Mouse (Mus musculus) stomach, embryonic 15.5 days (tissue): ENCODE data around the gene Bub3. TPM values are rescaled to one million over a fixed set of nuclear protein-coding genes. Genes with fewer than 3 reads are reported as not detected.

Source experiments
- ATAC-seq: fragments of 200-750 bp; cut with Nextera tagmentation; 2 replicates; pipeline ENCODE4 v1.8.0; 2017; ENCODE audit warnings: low read depth, moderate number of reproducible peaks, moderate TSS enrichment; ENCODE audit not compliant: insufficient read depth, low FRiP score
- H3K27ac ChIP-seq: fragments of 300-500 bp; sonication (generic); 2 replicates; pipeline ENCODE4 v1.5.1; 2015; ENCODE audit warnings: mild to moderate bottlenecking, inconsistent platforms
- H3K27me3 ChIP-seq: fragments of 300-500 bp; sonication (generic); replicated peaks from 2 replicates; pipeline ENCODE4 v1.6.1; 2015; ENCODE audit warnings: inconsistent platforms
- H3K36me3 ChIP-seq: fragments of 300-500 bp; sonication (generic); 2 replicates; pipeline ENCODE4 v1.6.1; 2015; ENCODE audit warnings: inconsistent platforms
- H3K4me1 ChIP-seq: fragments of 300-500 bp; sonication (generic); 2 replicates; pipeline ENCODE4 v1.6.1; 2015; ENCODE audit warnings: inconsistent platforms
- H3K4me2 ChIP-seq: fragments of 300-500 bp; sonication (generic); 2 replicates; pipeline ENCODE4 v1.6.1; 2015; ENCODE audit warnings: mild to moderate bottlenecking, inconsistent platforms
- H3K4me3 ChIP-seq: fragments of 300-500 bp; sonication (generic); replicated peaks from 2 replicates; pipeline ENCODE4 v1.5.1; 2015; ENCODE audit warnings: inconsistent platforms
- H3K9ac ChIP-seq: fragments of 300-500 bp; sonication (generic); 2 replicates; pipeline ENCODE4 v1.6.1; 2015; ENCODE audit warnings: inconsistent platforms
- H3K9me3 ChIP-seq: fragments of 300-500 bp; sonication (generic); 2 replicates; pipeline ENCODE4 v1.6.1; 2016; ENCODE audit warnings: inconsistent platforms
- WGBS: fragments of 180-500 bp; shearing (Covaris S2); methylation state at CpG from one replicate; pipeline ENCODE4 v1.1.7; 2015; 5-methylcytosine and 5-hydroxymethylcytosine counted together
- polyA plus RNA-seq: library from polyadenylated mRNA; unstranded; fragments of >200 nt; fragmentation: Nextera tagmentation; extraction: Ambion mirVana; gene quantifications from 2 replicates; pipeline ENCODE4 v1.2.1, GENCODE M21; 2015

Bub3 gene
- polyA plus RNA-seq, 1 experiment from 2014 or later: 187 TPM

DNA sequence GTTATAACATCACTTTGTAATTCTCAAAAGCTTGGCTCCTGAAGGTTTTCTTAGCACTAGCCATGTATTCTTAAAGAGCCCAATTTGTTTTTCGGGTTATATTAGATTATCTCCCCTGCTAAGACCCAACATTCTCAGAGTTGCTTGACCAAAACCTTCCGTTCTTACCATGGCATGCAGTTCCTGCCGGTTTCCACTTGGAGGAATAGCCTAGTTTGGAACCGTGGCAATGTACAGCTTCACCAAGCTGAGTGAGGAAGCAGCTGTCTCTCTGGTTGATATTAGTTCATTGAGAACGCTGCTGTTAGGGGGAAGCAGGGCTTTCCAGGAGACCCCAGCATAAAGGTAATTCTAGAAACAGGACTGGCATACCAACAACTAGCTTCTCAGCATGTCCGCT lies 15.2 kb downstream of the Bub3 start:
- Histone ChIP-seq H3K27ac (no peak overlapping the region), H3K4me3 (no peak overlapping the region), H3K4me1 (no peaks in the 10 kb centered on the region), H3K9ac (no peak overlapping the region), H3K27me3 (no peaks in the 10 kb centered on the region), H3K36me3 (peaks cover 18% of the 10 kb centered on the region), H3K4me2 (no peak overlapping the region), H3K9me3 (no peaks in the 10 kb centered on the region)
- ATAC-seq: no peak
- 77% methylated on average over 6 of the region's 6 CpGs for WGBS

DNA sequence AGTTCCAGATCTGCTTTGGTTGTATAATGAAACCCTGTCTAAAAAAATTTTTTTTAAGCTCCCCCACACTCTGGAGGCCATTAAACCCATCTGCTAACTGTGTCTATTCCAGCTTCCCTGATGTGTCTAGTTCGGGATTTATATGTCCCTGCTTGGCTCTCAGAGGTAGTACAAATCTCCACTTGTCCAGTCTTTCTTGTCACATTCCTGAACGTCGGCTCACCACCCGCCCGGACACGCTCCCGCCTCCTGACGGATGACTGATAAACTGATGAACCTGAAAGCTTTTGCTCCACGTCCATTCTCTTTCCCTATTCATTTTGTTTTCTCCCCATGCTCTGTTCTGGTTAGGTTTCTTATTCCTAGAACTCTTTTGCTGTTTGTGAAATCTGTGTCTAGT lies 22.2 kb downstream of the Bub3 start:
- WGBS: 33% methylated on average over 9 of the region's 9 CpGs
- H3K36me3 ChIP-seq: no peaks in the 10 kb centered on the region
- no peak for ATAC-seq

GRCm38 (mm10) chr7:131585551-131585950 lies 25.5 kb downstream of the Bub3 start:
- no peak overlapping the region for H3K4me3 ChIP-seq
- no peaks in the 10 kb centered on the region for H3K4me1 ChIP-seq
- H3K27ac ChIP-seq: no peak overlapping the region
- no peaks in the 10 kb centered on the region for H3K36me3 ChIP-seq
- 87% methylated on average over 5 of the region's 5 CpGs for WGBS
- H3K9ac ChIP-seq: no peak overlapping the region
- no peak overlapping the region for H3K4me2 ChIP-seq
- no peak for ATAC-seq
- H3K27me3 ChIP-seq: no peaks in the 10 kb centered on the region
- no peaks in the 10 kb centered on the region for H3K9me3 ChIP-seq

More for the DNA sequence above, 22.2 kb downstream of the Bub3 start:
- Histone ChIP-seq H3K9ac (no peak overlapping the region), H3K27ac (no peak overlapping the region), H3K4me3 (no peak overlapping the region), H3K4me2 (no peak overlapping the region), H3K9me3 (no peaks in the 10 kb centered on the region), H3K27me3 (no peaks in the 10 kb centered on the region), H3K4me1 (no peaks in the 10 kb centered on the region)

- no peak for ATAC-seq
- no peak overlapping the region for H3K27ac ChIP-seq
- H3K4me1 ChIP-seq: no peaks in the 10 kb centered on the region
- H3K36me3 ChIP-seq: no peaks in the 10 kb centered on the region
- no peaks in the 10 kb centered on the region for H3K27me3 ChIP-seq
- WGBS: 23% methylated on average over 12 of the region's 12 CpGs
- H3K9ac ChIP-seq: no peak overlapping the region
- H3K4me2 ChIP-seq: no peak overlapping the region; the same call in 1 of the 2 replicates
- no peak overlapping the region for H3K4me3 ChIP-seq
- H3K9me3 ChIP-seq: no peaks in the 10 kb centered on the region
Measured at GRCm38 (mm10) chr7:131597779-131598482, 37.9 kb downstream of the Bub3 start.

DNA sequence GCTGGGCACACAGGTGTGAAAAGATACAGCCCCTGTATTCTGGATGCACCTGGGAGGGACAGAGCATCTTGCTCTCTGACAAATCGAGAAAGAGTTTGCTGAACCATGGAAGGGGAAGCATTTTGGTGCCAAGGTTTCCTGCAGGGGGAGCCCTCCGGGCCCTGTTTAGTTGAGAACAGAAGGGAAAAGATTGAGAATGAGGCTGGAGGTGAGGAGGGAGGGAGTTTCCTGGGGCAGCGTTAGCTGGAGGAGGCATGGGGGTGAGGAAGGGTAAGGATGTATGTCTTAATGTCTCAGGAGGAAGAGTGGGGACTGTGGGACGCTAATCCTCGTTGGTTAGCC lies 38.4 kb downstream of the Bub3 start:
- no peak for ATAC-seq
- 6% methylated on average over 5 of the region's 5 CpGs for WGBS

GRCm38 (mm10) chr7:131602106-131602505 lies 42.1 kb downstream of the Bub3 start:
- no peak for ATAC-seq

More for the DNA sequence above, 38.4 kb downstream of the Bub3 start:
- no peaks in the 10 kb centered on the region for H3K27me3 ChIP-seq
- H3K36me3 ChIP-seq: no peaks in the 10 kb centered on the region
- no peak overlapping the region for H3K4me3 ChIP-seq
- H3K27ac ChIP-seq: no peak overlapping the region
- no peak overlapping the region; the same call in 1 of the 2 replicates for H3K4me2 ChIP-seq
- no peak overlapping the region for H3K9ac ChIP-seq
- H3K4me1 ChIP-seq: no peaks in the 10 kb centered on the region
- H3K9me3 ChIP-seq: no peaks in the 10 kb centered on the region

GRCm38 (mm10) chr7:131603186-131603585 lies 43.2 kb downstream of the Bub3 start:
- H3K4me3 ChIP-seq: no peak overlapping the region
- no peaks in the 10 kb centered on the region for H3K9me3 ChIP-seq
- ATAC-seq: no peak
- no peaks in the 10 kb centered on the region for H3K4me1 ChIP-seq
- no peaks in the 10 kb centered on the region for H3K27me3 ChIP-seq
- H3K36me3 ChIP-seq: no peaks in the 10 kb centered on the region
- no peak overlapping the region for H3K9ac ChIP-seq
- 5% methylated on average over 10 of the region's 11 CpGs for WGBS
- H3K4me2 ChIP-seq: no peak overlapping the region
- H3K27ac ChIP-seq: no peak overlapping the region

More at GRCm38 (mm10) chr7:131602106-131602505, 42.1 kb downstream of the Bub3 start:
- Histone ChIP-seq H3K9me3 (no peaks in the 10 kb centered on the region), H3K4me1 (no peaks in the 10 kb centered on the region), H3K4me3 (no peak overlapping the region), H3K27ac (no peak overlapping the region), H3K4me2 (no peak overlapping the region), H3K27me3 (no peaks in the 10 kb centered on the region), H3K36me3 (no peaks in the 10 kb centered on the region), H3K9ac (no peak overlapping the region)
- WGBS: 75% methylated on average over 7 of the region's 7 CpGs

DNA sequence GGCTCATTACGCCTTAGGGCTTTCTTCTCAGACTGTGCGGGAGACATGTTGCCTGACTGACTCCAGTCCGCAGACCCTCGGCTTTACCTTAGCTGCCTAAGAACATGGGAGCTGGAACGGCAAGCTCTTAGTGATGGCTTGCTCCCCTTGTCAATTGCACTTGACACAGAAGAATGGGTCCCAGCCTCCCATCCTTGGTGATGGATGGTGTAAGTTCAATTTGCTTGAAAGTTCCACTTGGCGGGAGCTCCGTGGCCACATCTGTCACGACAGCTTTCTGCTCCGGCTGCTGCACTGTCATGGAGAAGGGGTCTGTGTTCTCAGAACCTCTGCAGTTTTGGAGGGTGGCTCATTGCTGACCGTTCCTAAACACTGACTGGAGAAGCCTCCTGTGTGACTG lies 44.9 kb downstream of the Bub3 start:
- no peaks in the 10 kb centered on the region for H3K4me1 ChIP-seq
- no peak overlapping the region for H3K4me2 ChIP-seq
- WGBS: 80% methylated on average over 10 of the region's 10 CpGs

DNA sequence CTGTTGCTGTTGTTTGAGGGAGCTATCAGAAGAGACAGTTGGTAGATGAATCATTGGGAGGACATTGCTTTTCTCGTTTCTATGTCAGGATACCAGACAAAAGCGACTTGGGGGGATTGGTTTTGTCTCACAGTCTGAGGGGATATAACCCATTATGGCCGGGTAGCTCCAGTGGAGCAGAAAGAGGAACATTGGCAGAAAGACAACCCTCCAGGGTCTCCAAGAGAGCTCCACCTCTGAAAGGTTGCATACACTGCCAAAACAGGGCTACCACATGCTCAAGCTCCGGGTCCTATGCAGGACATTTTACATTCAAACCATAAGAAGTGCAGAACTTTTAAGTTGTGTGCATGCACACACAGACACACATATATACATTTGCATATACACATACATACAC lies 45.5 kb downstream of the Bub3 start:
- no peak for ATAC-seq
- H3K4me2 ChIP-seq: no peak overlapping the region
- WGBS: 73% methylated on average over 4 of the region's 4 CpGs
- H3K27me3 ChIP-seq: no peaks in the 10 kb centered on the region
- no peak overlapping the region for H3K27ac ChIP-seq
- H3K4me3 ChIP-seq: no peak overlapping the region
- no peaks in the 10 kb centered on the region for H3K4me1 ChIP-seq
- H3K9ac ChIP-seq: no peak overlapping the region
- H3K9me3 ChIP-seq: no peaks in the 10 kb centered on the region
- no peaks in the 10 kb centered on the region for H3K36me3 ChIP-seq

More for the DNA sequence above, 44.9 kb downstream of the Bub3 start:
- H3K27ac ChIP-seq: no peak overlapping the region
- H3K4me3 ChIP-seq: no peak overlapping the region
- ATAC-seq: no peak
- no peaks in the 10 kb centered on the region for H3K27me3 ChIP-seq
- H3K36me3 ChIP-seq: no peaks in the 10 kb centered on the region
- no peak overlapping the region for H3K9ac ChIP-seq
- no peaks in the 10 kb centered on the region for H3K9me3 ChIP-seq

GRCm38 (mm10) chr7:131608049-131608448 lies 48.0 kb downstream of the Bub3 start:
- H3K9me3 ChIP-seq: no peaks in the 10 kb centered on the region
- 87% methylated on average over 6 of the region's 6 CpGs for WGBS
- H3K27ac ChIP-seq: no peak overlapping the region
- no peak overlapping the region for H3K4me2 ChIP-seq
- H3K4me3 ChIP-seq: no peak overlapping the region
- no peaks in the 10 kb centered on the region for H3K27me3 ChIP-seq
- H3K36me3 ChIP-seq: no peaks in the 10 kb centered on the region
- no peak overlapping the region for H3K9ac ChIP-seq
- ATAC-seq: no peak
- H3K4me1 ChIP-seq: no peaks in the 10 kb centered on the region

GRCm38 (mm10) chr7:131609677-131610076 lies 49.7 kb downstream of the Bub3 start:
- H3K9ac ChIP-seq: no peak overlapping the region
- no peaks in the 10 kb centered on the region for H3K27me3 ChIP-seq
- H3K4me1 ChIP-seq: no peaks in the 10 kb centered on the region
- 25% methylated on average over 7 of the region's 7 CpGs for WGBS
- peak; percentile 27 for ATAC-seq
- no peak overlapping the region for H3K4me3 ChIP-seq
- no peaks in the 10 kb centered on the region for H3K9me3 ChIP-seq
- H3K4me2 ChIP-seq: no peak overlapping the region
- no peak overlapping the region for H3K27ac ChIP-seq
- no peaks in the 10 kb centered on the region for H3K36me3 ChIP-seq
